Mouse (Mus musculus) gastrocnemius, adult 8-10 months (tissue): ENCODE results near the gene Cbx7. TPM values are rescaled to one million over a fixed set of nuclear protein-coding genes. Genes with fewer than 3 reads are reported as not detected.

ENCODE experiments used
- microRNA-seq: library from miRNA; unstranded; fragments of <30 nt; microRNA quantifications from one replicate; pipeline ENCODE4 v1.2.0, GENCODE M21; 2022
- total RNA-seq, 4 experiments: library from RNA; stranded (reverse); gene quantifications; 2 replicates each; pipeline ENCODE4 v1.2.4; 2022

The Cbx7 gene
- total RNA-seq, 4 experiments from 2014 or later: 19.1 to 26.4 (median 20.8) TPM

Small RNAs within 50 kb of the gene (microRNA-seq; reads per million reads assigned to microRNA genes)
- gene Mir7213: 5.0 reads per million

Other genes with a start within 250 kb of the Cbx7 start
- gene Sun2, start 228.6 kb downstream of the Cbx7 start, total RNA-seq: 10 to 100 TPM; 76.6 to 84.7 (median 80.3) TPM
- 1 to 10 TPM; 4.8 to 6.5 (median 5.2) TPM for gene Dnal4, start 193.3 kb downstream of the Cbx7 start, total RNA-seq
- gene Nptxr, start 166.4 kb downstream of the Cbx7 start, total RNA-seq: under 1 TPM; 0.39 to 0.99 (median 0.64) TPM
- under 1 TPM in 2 of 4 experiments, not detected in 2; 0.32 to 0.47 TPM for gene Npcd, start 136.9 kb downstream of the Cbx7 start, total RNA-seq
- gene Cbx6, start 136.4 kb downstream of the Cbx7 start, total RNA-seq: 1 to 10 TPM; 6.1 to 8.5 (median 7.9) TPM
- gene Apobec3, start 79.5 kb downstream of the Cbx7 start, total RNA-seq: 1 to 10 TPM; 1.4 to 2.4 (median 2.0) TPM
- 10 to 100 TPM in 3 of 4 experiments, 1 to 10 TPM in 1; 8.3 to 16.9 (median 12.9) TPM for gene Pdgfb, start 43.9 kb upstream of the Cbx7 start, total RNA-seq
- 10 to 100 TPM; 54.5 to 72.8 (median 61.1) TPM for gene Syngr1, start 120.2 kb upstream of the Cbx7 start, total RNA-seq
- 10 to 100 TPM; 23.1 to 56.7 (median 39.7) TPM for gene Rpl3, start 120.7 kb upstream of the Cbx7 start, total RNA-seq
- gene Tab1, start 162.0 kb upstream of the Cbx7 start, total RNA-seq: 10 to 100 TPM; 11.5 to 13.6 (median 12.8) TPM
- gene Mgat3, start 202.6 kb upstream of the Cbx7 start, total RNA-seq: 1 to 10 TPM in 1 of 4 experiments, under 1 TPM in 3; 0.29 to 1.1 (median 0.75) TPM